Mouse (Mus musculus): Measurements from ENCODE around the gene Asb13. TPM values are rescaled to one million over a fixed set of nuclear protein-coding genes. Genes with fewer than 3 reads are reported as not detected.

Asb13 gene
- total and polyA plus RNA-seq, 3 experiments = 0.11 TPM; not detected in 2

DNA sequence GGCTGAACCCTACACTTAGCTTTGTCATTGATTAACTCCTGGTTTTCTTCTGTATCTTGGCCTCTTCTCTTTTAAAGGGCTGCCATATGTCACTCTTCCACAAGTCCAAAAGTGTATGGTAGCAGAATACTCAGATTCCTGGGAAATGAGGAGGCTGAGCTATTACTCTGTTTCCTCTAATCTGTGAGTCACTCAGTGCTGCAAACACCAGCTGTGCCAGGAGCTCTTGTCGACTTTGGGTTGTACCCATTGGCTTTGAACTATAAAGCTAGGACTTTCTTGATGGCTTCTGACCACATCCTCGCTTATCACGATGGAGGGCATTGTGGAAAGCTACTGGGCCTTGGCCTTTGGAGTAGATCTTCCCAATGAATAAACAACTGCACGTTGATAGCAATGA, 45.3 kb downstream of the Asb13 start:
- H3K36me3 ChIP-seq (replicated peaks) = no peaks in the 10 kb centered on the region
- no peaks in the 10 kb centered on the region for H3K9me3 ChIP-seq (replicated peaks)
- H3K27me3 ChIP-seq (ENCODE audit: insufficient read depth, low read length) = peaks cover 6% of the 10 kb centered on the region; the same call in 1 of the 2 replicates
- TF ChIP-seq GATA1 (IDR thresholded peaks at IDR 0.05; ENCODE audit: borderline replicate concordance, low read length) (no peak), GATA2 (IDR thresholded peaks at IDR 0.05; ENCODE audit: borderline replicate concordance, low read depth, low read length) (no peak), POLR2AphosphoS5 (IDR thresholded peaks at IDR 0.05; ENCODE audit: insufficient replicate concordance, low read depth, low read length) (no peak), TAL1 (conservative IDR thresholded peaks at IDR 0.05; ENCODE audit: low read depth, low read length) (no peak), CTCF (IDR thresholded peaks at IDR 0.05; ENCODE audit: low read depth, low read length) (no peak)
- no peaks in the 10 kb centered on the region for H3K4me1 ChIP-seq (ENCODE audit: insufficient read depth, low read depth, low read length)
- no peak overlapping the region for H3K4me3 ChIP-seq (ENCODE audit: low read depth, low read length)
- ATAC-seq (ENCODE audit: extremely low read depth, insufficient number of reproducible peaks, low FRiP score, poor library complexity, severe bottlenecking) = no peak
- no peak for DNase-seq (ENCODE audit: low spot score)

DNA sequence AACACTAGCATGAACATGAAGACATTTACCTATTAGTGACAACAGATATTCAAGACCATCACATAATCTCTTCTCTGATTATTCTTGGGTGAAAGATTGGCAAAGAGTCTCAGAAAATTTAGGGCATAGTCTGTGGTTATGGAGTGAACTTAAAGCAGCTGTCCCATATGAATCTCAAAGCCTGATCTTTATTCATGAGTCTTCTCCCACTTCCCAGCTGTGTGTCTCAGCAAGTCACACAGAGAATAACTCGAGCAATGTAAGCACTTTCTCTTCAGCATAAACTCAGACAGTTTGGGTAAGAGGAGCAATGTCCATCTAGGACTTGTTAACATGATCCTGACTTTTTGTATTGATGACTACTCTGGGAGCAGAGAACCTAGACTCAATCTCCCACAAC, 52.5 kb downstream of the Asb13 start:
- no peak for ATAC-seq (ENCODE audit: extremely low read depth, insufficient number of reproducible peaks, low FRiP score, poor library complexity, severe bottlenecking)
- H3K9me3 ChIP-seq (replicated peaks) = no peaks in the 10 kb centered on the region
- peaks cover 8% of the 10 kb centered on the region for H3K27me3 ChIP-seq (ENCODE audit: insufficient read depth, low read length)
- no peaks in the 10 kb centered on the region for H3K36me3 ChIP-seq (replicated peaks)
- DNase-seq (ENCODE audit: low spot score) = no peak
- no peaks in the 10 kb centered on the region for H3K4me1 ChIP-seq (ENCODE audit: insufficient read depth, low read depth, low read length)
- TF ChIP-seq TAL1 (conservative IDR thresholded peaks at IDR 0.05; ENCODE audit: low read depth, low read length) (no peak), POLR2AphosphoS5 (IDR thresholded peaks at IDR 0.05; ENCODE audit: insufficient replicate concordance, low read depth, low read length) (no peak), CTCF (IDR thresholded peaks at IDR 0.05; ENCODE audit: low read depth, low read length) (no peak), GATA2 (IDR thresholded peaks at IDR 0.05; ENCODE audit: borderline replicate concordance, low read depth, low read length) (no peak), GATA1 (IDR thresholded peaks at IDR 0.05; ENCODE audit: borderline replicate concordance, low read length) (no peak)
- H3K4me3 ChIP-seq (ENCODE audit: low read depth, low read length) = no peak overlapping the region

DNA sequence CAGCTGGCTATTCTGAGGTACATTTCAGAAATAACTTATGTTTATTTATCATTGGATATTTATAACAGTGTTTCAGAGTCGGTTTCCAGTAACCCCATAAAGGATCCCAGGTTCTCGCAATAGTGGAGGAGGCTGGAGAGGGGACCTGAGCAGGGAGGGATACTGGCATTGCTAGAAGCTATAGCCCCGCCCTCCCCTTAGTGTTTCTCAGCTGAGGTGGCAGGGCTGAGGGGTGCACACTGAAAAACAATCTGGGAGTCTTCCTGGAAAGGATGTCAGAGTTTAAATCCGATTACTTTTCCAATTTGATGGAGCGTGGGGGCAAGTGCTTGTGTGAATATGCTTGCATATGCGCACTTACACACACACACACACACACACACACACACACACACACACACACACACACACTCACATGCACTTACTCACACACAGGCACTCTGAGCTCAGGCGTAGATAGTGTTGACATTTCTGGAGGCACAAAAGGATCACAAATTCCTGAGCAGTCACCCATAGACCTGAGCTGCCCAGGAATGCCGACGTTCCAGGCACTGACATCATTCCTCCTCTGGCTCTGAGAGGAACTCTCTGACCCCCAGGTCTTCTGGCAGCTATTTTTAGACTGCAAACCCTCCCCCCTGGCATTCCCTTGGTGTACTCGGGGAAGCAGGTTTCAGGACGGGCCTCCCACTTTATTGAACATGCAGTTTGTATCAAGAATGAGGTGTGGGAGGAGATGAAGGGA, 60.9 kb downstream of the Asb13 start:
- ATAC-seq (ENCODE audit: extremely low read depth, insufficient number of reproducible peaks, low FRiP score, poor library complexity, severe bottlenecking) = no peak
- TF ChIP-seq GATA2 (IDR thresholded peaks at IDR 0.05; ENCODE audit: borderline replicate concordance, low read depth, low read length) (no peak), POLR2AphosphoS5 (IDR thresholded peaks at IDR 0.05; ENCODE audit: insufficient replicate concordance, low read depth, low read length) (no peak), GATA1 (IDR thresholded peaks at IDR 0.05; ENCODE audit: borderline replicate concordance, low read length) (no peak), CTCF (IDR thresholded peaks at IDR 0.05; ENCODE audit: low read depth, low read length) (no peak), TAL1 (conservative IDR thresholded peaks at IDR 0.05; ENCODE audit: low read depth, low read length) (no peak)
- Histone ChIP-seq H3K4me1 (ENCODE audit: insufficient read depth, low read depth, low read length) (no peaks in the 10 kb centered on the region), H3K9me3 (replicated peaks) (no peaks in the 10 kb centered on the region), H3K4me3 (ENCODE audit: low read depth, low read length) (no peak overlapping the region), H3K27me3 (ENCODE audit: insufficient read depth, low read length) (no peaks in the 10 kb centered on the region; the same call in 1 of the 2 replicates), H3K36me3 (replicated peaks) (no peaks in the 10 kb centered on the region)
- no peak for DNase-seq (ENCODE audit: low spot score)

DNA sequence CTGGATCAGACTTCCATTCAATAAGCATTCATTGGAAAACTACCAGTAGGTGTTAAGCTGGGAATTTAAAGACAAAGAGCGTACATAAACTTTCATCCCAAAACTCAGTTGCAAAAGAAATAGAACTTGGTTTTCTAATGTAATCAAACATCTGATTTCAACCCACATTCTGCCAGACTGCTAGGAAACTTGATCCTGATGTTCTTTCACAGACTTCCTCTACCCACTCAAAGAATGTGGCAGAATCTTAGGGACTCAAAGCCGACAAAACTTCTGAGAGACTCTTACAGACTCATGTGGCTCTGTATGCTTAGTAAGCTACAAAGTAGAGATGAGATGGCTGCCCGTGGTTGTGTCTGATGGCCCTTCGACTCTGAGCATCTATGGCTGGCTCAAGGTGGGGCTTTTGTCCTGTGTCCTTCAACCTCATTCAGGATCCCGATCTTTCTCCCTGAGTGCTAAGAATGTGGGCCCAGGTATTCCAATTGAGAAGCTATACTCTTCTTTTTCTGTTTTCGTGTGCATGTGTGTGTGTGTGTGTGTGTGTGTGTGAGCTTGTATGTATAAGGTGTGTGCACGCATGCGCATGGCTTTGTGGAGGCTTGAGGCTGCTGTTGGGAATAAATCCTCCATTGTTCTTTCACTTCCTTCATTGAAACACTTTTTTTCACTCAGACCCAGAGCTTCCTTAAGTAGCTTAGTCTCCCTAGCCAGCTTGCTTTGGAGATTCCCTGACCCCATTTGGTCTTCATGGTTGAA, 63.3 kb downstream of the Asb13 start:
- Histone ChIP-seq H3K4me3 (ENCODE audit: low read depth, low read length) (no peak overlapping the region), H3K4me1 (ENCODE audit: insufficient read depth, low read depth, low read length) (no peaks in the 10 kb centered on the region), H3K27me3 (ENCODE audit: insufficient read depth, low read length) (no peaks in the 10 kb centered on the region; the same call in 1 of the 2 replicates), H3K36me3 (replicated peaks) (no peaks in the 10 kb centered on the region), H3K9me3 (replicated peaks) (no peaks in the 10 kb centered on the region)
- no peak for DNase-seq (ENCODE audit: low spot score)
- no peak for ATAC-seq (ENCODE audit: extremely low read depth, insufficient number of reproducible peaks, low FRiP score, poor library complexity, severe bottlenecking)
- no peak for TF ChIP-seq POLR2AphosphoS5 (IDR thresholded peaks at IDR 0.05; ENCODE audit: insufficient replicate concordance, low read depth, low read length)

DNA sequence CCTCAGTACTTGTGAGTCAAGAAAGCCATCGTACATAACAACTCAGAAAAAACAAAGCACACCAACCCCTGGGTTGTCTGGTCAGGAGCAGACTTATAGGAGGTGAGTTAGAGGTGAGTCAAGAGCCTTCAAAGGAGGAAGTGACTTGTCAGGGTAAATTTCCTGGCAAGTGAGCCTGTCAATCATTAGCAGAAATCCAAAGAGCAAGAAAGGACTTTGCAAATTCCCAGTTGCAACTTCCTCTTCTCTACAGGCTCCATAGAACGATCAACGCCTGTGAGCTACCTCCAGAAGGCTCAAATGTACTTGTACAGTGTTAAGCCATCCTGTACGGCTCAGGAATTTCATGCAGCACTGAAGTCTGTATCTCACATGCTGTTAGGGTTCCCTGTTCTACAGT, 66.9 kb downstream of the Asb13 start:
- Histone ChIP-seq H3K27me3 (ENCODE audit: insufficient read depth, low read length) (no peaks in the 10 kb centered on the region; the same call in 1 of the 2 replicates), H3K9me3 (replicated peaks) (no peaks in the 10 kb centered on the region), H3K4me1 (ENCODE audit: insufficient read depth, low read depth, low read length) (no peaks in the 10 kb centered on the region), H3K36me3 (replicated peaks) (no peaks in the 10 kb centered on the region), H3K4me3 (ENCODE audit: low read depth, low read length) (no peak overlapping the region)
- no peak for TF ChIP-seq GATA2 (IDR thresholded peaks at IDR 0.05; ENCODE audit: borderline replicate concordance, low read depth, low read length)
- no peak for TF ChIP-seq GATA1 (IDR thresholded peaks at IDR 0.05; ENCODE audit: borderline replicate concordance, low read length)
- no peak for TF ChIP-seq POLR2AphosphoS5 (IDR thresholded peaks at IDR 0.05; ENCODE audit: insufficient replicate concordance, low read depth, low read length)
- TF ChIP-seq TAL1 (conservative IDR thresholded peaks at IDR 0.05; ENCODE audit: low read depth, low read length) = no peak
- no peak for TF ChIP-seq CTCF (IDR thresholded peaks at IDR 0.05; ENCODE audit: low read depth, low read length)
- no peak for ATAC-seq (ENCODE audit: extremely low read depth, insufficient number of reproducible peaks, low FRiP score, poor library complexity, severe bottlenecking)
- DNase-seq (ENCODE audit: low spot score) = no peak

Other genes starting within 250 kb of the Asb13 start
- gene Gdi2, start 96.0 kb upstream of the Asb13 start, total RNA-seq (2014; fragmentation: Nextera tagmentation) = 1,012 and 1,046 TPM in 2 replicates
- 868 and 989 TPM in 2 replicates for gene Gdi2, start 96.0 kb upstream of the Asb13 start, total RNA-seq (2017)
- gene Gdi2, start 96.0 kb upstream of the Asb13 start, polyA plus RNA-seq (2012) = 493 and 528 TPM in 2 replicates
- gene Fam208b, start 22.9 kb upstream of the Asb13 start, total RNA-seq (2014; fragmentation: Nextera tagmentation) = 126 and 150 TPM in 2 replicates
- 57.0 and 58.2 TPM in 2 replicates for gene Fam208b, start 22.9 kb upstream of the Asb13 start, total RNA-seq (2017)
- gene Fam208b, start 22.9 kb upstream of the Asb13 start, polyA plus RNA-seq (2012) = 7.3 and 7.6 TPM in 2 replicates
- not detected in 2 replicates for gene Calml3, start 170.3 kb downstream of the Asb13 start, total RNA-seq (2014; fragmentation: Nextera tagmentation)
- 0.27 TPM in 1 of 2 replicates, not detected in the other for gene Calml3, start 170.3 kb downstream of the Asb13 start, total RNA-seq (2017)
- not detected in 2 replicates for gene Calml3, start 170.3 kb downstream of the Asb13 start, polyA plus RNA-seq (2012)
- not detected in 2 replicates for gene Calm4, start 203.7 kb downstream of the Asb13 start, total RNA-seq (2014; fragmentation: Nextera tagmentation)
- gene Calm4, start 203.7 kb downstream of the Asb13 start, total RNA-seq (2017) = not detected in 2 replicates
- gene Calm4, start 203.7 kb downstream of the Asb13 start, polyA plus RNA-seq (2012) = not detected in 2 replicates
- not detected in 2 replicates for gene Calm5, start 220.1 kb downstream of the Asb13 start, total RNA-seq (2014; fragmentation: Nextera tagmentation)
- gene Calm5, start 220.1 kb downstream of the Asb13 start, total RNA-seq (2017) = not detected in 2 replicates
- gene Calm5, start 220.1 kb downstream of the Asb13 start, polyA plus RNA-seq (2012) = not detected in 2 replicates

Measured in G1E (cell line).